Mouse (Mus musculus) CH12.LX (cell line): ENCODE data around the gene Plk4. TPM values are rescaled to one million over a fixed set of nuclear protein-coding genes. Genes with fewer than 3 reads are reported as not detected.

Experiments used
- DNase-seq: peaks from one replicate; pipeline ENCODE4 v3.0.0-alpha.2; 2013; ENCODE audit errors: extremely low read depth
- H3K27ac ChIP-seq: 2 replicates; pipeline ENCODE4 v1.5.1; 2012; ENCODE audit warnings: low read depth, mild to moderate bottlenecking, control low read depth, moderate library complexity; ENCODE audit not compliant: insufficient read depth
- H3K27me3 ChIP-seq: replicated peaks from 2 replicates; pipeline ENCODE3; 2012; ENCODE audit warnings: inconsistent platforms
- H3K36me3 ChIP-seq, 2 experiments: replicated peaks in 1 of 2; 2 replicates each; pipeline versions ENCODE3 to v1.6.1; 2012; ENCODE audit warnings: inconsistent platforms in 1 of 2, low read length in 1 of 2, mild to moderate bottlenecking in 1 of 2, mixed read lengths in 1 of 2, moderate library complexity in 1 of 2; ENCODE audit not compliant: control insufficient read depth in 1 of 2, insufficient read depth in 1 of 2
- H3K4me1 ChIP-seq, 2 experiments: 2 replicates each; pipeline ENCODE4 v1.6.1; 2012; ENCODE audit warnings: inconsistent platforms in 1 of 2, moderate library complexity in 1 of 2; ENCODE audit not compliant: insufficient read depth in 2 of 2, control insufficient read depth in 1 of 2
- H3K4me2 ChIP-seq: 2 replicates; pipeline ENCODE4 v1.6.1; 2012; ENCODE audit warnings: low read depth, mild to moderate bottlenecking, control low read depth; ENCODE audit not compliant: poor library complexity, insufficient read depth, severe bottlenecking
- H3K4me3 ChIP-seq, 3 experiments: fragments of 150-350 bp in 1 of 3; sonication (generic) in 1 of 3; replicated peaks in 1 of 3; 2 replicates each; pipeline versions ENCODE3 to v1.5.1; 2011 to 2012; ENCODE audit warnings: low read depth in 2 of 3, low read length in 2 of 3, mild to moderate bottlenecking in 2 of 3, moderate library complexity in 2 of 3, control low read depth in 1 of 3, improper control_type of control experiment in 1 of 3, inconsistent platforms in 1 of 3, mixed read lengths in 1 of 3; ENCODE audit not compliant: poor library complexity in 1 of 3
- H3K79me2 ChIP-seq: replicated peaks from 2 replicates; pipeline ENCODE4 v1.6.1; 2012; ENCODE audit warnings: mild to moderate bottlenecking, moderate library complexity; ENCODE audit not compliant: control insufficient read depth, poor library complexity, insufficient read depth, severe bottlenecking; ENCODE audit errors: extremely low read depth
- H3K9ac ChIP-seq: 2 replicates; pipeline ENCODE4 v1.6.1; 2012; ENCODE audit warnings: low read depth, mild to moderate bottlenecking, control low read depth, moderate library complexity; ENCODE audit not compliant: insufficient read depth
- H3K9me3 ChIP-seq: replicated peaks from 2 replicates; pipeline ENCODE3; 2012; ENCODE audit warnings: low read length, inconsistent platforms, mixed read lengths
- E2F4 ChIP-seq: IDR thresholded peaks from 2 replicates; pipeline ENCODE4 v1.6.1; 2011; ENCODE audit warnings: low read depth, low read length, improper control_type of control experiment; ENCODE audit not compliant: insufficient replicate concordance
- EP300 ChIP-seq: IDR thresholded peaks from 2 replicates; pipeline ENCODE4 v1.6.1; 2011; ENCODE audit warnings: low read length, improper control_type of control experiment
- ETS1 ChIP-seq: conservative IDR thresholded peaks from 2 replicates; pipeline ENCODE4 v1.6.1; 2012; ENCODE audit warnings: low read depth, mild to moderate bottlenecking, inconsistent platforms, low read length, improper control_type of control experiment, moderate library complexity
- HCFC1 ChIP-seq: IDR thresholded peaks from 2 replicates; pipeline ENCODE4 v1.6.1; 2012; ENCODE audit warnings: low read depth, mild to moderate bottlenecking, inconsistent platforms, low read length, improper control_type of control experiment
- IRF4 ChIP-seq: IDR thresholded peaks from 2 replicates; pipeline ENCODE4 v1.6.1; 2014; ENCODE audit warnings: low read depth, mild to moderate bottlenecking, inconsistent platforms, low read length, improper control_type of control experiment
- JUN ChIP-seq: IDR thresholded peaks from 2 replicates; pipeline ENCODE4 v1.6.1; 2011; ENCODE audit warnings: low read depth, mild to moderate bottlenecking, low read length, improper control_type of control experiment, moderate library complexity; ENCODE audit not compliant: insufficient read depth
- JUND ChIP-seq: conservative IDR thresholded peaks from 2 replicates; pipeline ENCODE4 v1.6.1; 2011; ENCODE audit warnings: low read depth, low read length, improper control_type of control experiment
- MAFK ChIP-seq: IDR thresholded peaks from 2 replicates; pipeline ENCODE4 v1.6.1; 2011; ENCODE audit warnings: low read length, improper control_type of control experiment; ENCODE audit not compliant: insufficient replicate concordance
- MAZ ChIP-seq: IDR thresholded peaks from 2 replicates; pipeline ENCODE4 v1.6.1; 2012; ENCODE audit warnings: low read depth, mild to moderate bottlenecking, inconsistent platforms, low read length, improper control_type of control experiment, moderate library complexity
- NELFE ChIP-seq: IDR thresholded peaks from 2 replicates; pipeline ENCODE4 v1.6.1; 2011; ENCODE audit warnings: low read depth, low read length, improper control_type of control experiment
- PAX5 ChIP-seq: IDR thresholded peaks from 2 replicates; pipeline ENCODE4 v1.6.1; 2012; ENCODE audit warnings: low read length, inconsistent platforms, mixed read lengths
- RAD21 ChIP-seq: IDR thresholded peaks from 2 replicates; pipeline ENCODE4 v1.6.1; 2011; ENCODE audit warnings: low read depth, mild to moderate bottlenecking, low read length, improper control_type of control experiment, moderate library complexity
- RCOR1 ChIP-seq: conservative IDR thresholded peaks from 2 replicates; pipeline ENCODE4 v1.6.1; 2012; ENCODE audit warnings: low read depth, mild to moderate bottlenecking, inconsistent platforms, low read length, improper control_type of control experiment
- SMC3 ChIP-seq: IDR thresholded peaks from 2 replicates; pipeline ENCODE4 v1.6.1; 2011; ENCODE audit warnings: low read depth, low read length, improper control_type of control experiment
- TCF12 ChIP-seq: IDR thresholded peaks from 2 replicates; pipeline ENCODE4 v1.6.1; 2014; ENCODE audit warnings: low read depth, mild to moderate bottlenecking, inconsistent platforms, low read length, improper control_type of control experiment
- USF1 ChIP-seq: IDR thresholded peaks from 2 replicates; pipeline ENCODE4 v1.6.1; 2014; ENCODE audit warnings: low read depth, mild to moderate bottlenecking, inconsistent platforms, low read length, improper control_type of control experiment
- dilution Hi-C: fragments of 300-500 bp; cut with MboI; formaldehyde crosslinking; loops from 2 replicates; pipeline ENCODE4 v1.14.3; 2020; ENCODE audit warnings: low sequenced_read_pairs; ENCODE audit not compliant: extremely low pct_unique_long_range_greater_than_20kb, extremely low pct_ligation_motif_present
- in situ Hi-C: fragments of 300-500 bp; cut with MboI; formaldehyde crosslinking; loops from 3 replicates; pipeline ENCODE4 v1.14.3; 2019; ENCODE audit warnings: low sequenced_read_pairs, low pct_ligation_motif_present, low pct_unique_long_range_greater_than_20kb, mixed read lengths
- polyA plus RNA-seq: library from polyadenylated mRNA; unstranded; fragments of >175 nt; gene quantifications from 2 replicates; pipeline ENCODE4 v1.2.1, GENCODE M21; 2012; ENCODE audit warnings: low read depth; ENCODE audit not compliant: insufficient read length
- total RNA-seq, 2 experiments: library from RNA; depleted of rRNA; stranded (reverse); fragments of 300-350 nt in 1 of 2; fragments of >200 nt in 1 of 2; gene quantifications; 2 replicates each; pipeline ENCODE4 v1.2.3; 2012 to 2014

Plk4 gene
- total and polyA plus RNA-seq, 3 experiments = 36.3 to 46.0 (median 39.2) TPM

DNA sequence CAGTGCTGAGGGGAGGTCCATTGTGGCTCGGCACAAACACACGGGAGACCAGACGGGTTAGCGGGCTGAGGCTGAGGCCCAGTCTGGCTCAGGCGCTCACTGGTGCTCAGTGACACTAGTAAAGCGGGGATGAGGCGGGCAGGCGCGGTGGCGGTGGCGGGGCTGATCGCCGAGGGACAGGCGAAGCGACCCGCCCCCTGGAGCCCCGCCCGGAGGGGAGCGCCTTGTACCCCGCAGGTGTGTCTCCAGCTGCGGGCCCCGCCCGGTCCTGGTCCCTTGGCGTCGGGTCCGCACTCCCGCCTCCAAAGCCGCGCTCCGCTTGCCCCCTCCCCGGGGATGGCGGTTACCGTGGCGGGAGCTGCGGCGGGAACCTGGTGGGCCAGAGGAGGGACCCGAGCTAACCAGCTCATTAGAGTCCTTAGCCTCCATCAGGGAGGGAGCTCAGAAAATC is 579 bp downstream of the Plk4 start:
- in situ Hi-C loops = no loop called here
- DNase-seq = peak; percentile 48
- Histone ChIP-seq H3K9ac (peak overlapping the region; percentile 73), H3K27me3 (no peaks in the 10 kb centered on the region), H3K4me2 (peak overlapping the region; percentile 75; the same call in 1 of the 2 replicates), H3K79me2 (peaks cover 30% of the 10 kb centered on the region), H3K9me3 (no peaks in the 10 kb centered on the region), H3K27ac (peak overlapping the region; percentile 81), H3K36me3 (peaks cover 9 to 22% of the 10 kb centered on the region in 2 experiments), H3K4me3 (peak overlapping the region; percentile 77 to 98 (median 97)), H3K4me1 (peaks cover 2 to 33% of the 10 kb centered on the region in 2 experiments; a peak in 3 of 4 replicates)
- TF ChIP-seq MAFK = no peak
- 0 out of 2 replicates have a peak, but pooled peaks have one; percentile 56 for TF ChIP-seq MAZ
- dilution Hi-C loops = no loop called here

DNA sequence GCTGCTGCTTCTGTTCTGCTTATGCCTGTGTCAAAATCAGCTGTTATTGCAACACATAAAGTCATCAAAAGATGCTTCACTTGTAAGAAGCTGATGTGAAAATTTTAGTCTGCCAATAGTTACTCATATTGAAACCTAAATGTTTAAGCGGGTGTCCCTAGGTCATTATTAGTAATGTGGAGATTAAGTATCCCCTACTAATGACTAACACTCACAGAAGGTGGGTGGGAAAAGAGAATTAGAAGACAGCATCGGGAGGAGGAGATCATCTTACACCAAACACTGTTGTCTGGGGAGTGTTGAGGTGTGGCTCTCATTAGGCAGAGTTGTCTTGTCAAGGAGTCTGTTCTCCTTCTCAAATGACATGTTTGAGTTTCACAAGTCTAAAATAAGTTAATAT is 7.1 kb downstream of the Plk4 start:
- Histone ChIP-seq H3K36me3 (peaks cover 36 to 61% of the 10 kb centered on the region in 2 experiments), H3K4me2 (no peak overlapping the region; the same call in 1 of the 2 replicates), H3K4me1 (peaks cover 3 to 38% of the 10 kb centered on the region in 2 experiments; a peak in 3 of 4 replicates), H3K27ac (no peak overlapping the region), H3K27me3 (no peaks in the 10 kb centered on the region), H3K9me3 (no peaks in the 10 kb centered on the region), H3K79me2 (peaks cover 27% of the 10 kb centered on the region), H3K9ac (no peak overlapping the region), H3K4me3 (no peak overlapping the region)
- in situ Hi-C loops = no loop called here
- dilution Hi-C loops = no loop called here
- DNase-seq = peak; percentile 11
- TF ChIP-seq SMC3 (no peak), JUN (peak; percentile 19; the same call in 1 of the 2 replicates), USF1 (no peak), IRF4 (peak; percentile 72; the same call in 1 of the 2 replicates), HCFC1 (no peak), NELFE (no peak), TCF12 (no peak), RAD21 (no peak), RCOR1 (no peak), ETS1 (0 out of 2 replicates have a peak, but pooled peaks have one; percentile 16), E2F4 (no peak), MAFK (no peak), JUND (peak; percentile 54), EP300 (peak; percentile 54; the same call in 1 of the 2 replicates), PAX5 (no peak)
